Mouse (Mus musculus) mouse embryonic stem cell (cell line): ENCODE measurements around the gene Dnah7c.
"Not testable (repeated sequence)": the region's sequence is repeated elsewhere in the genome, so short reads cannot be mapped to it uniquely, and the experiment has no call there.

ENCODE experiments used
- in situ Hi-C, 2 experiments: fragments of 300-500 bp; cut with MboI; formaldehyde crosslinking; loops; 1 replicate in 1 of 2; 3 replicates in 1 of 2; pipeline ENCODE4 v1.14.3; 2019 to 2020; ENCODE audit warnings: low sequenced_read_pairs in 2 of 2, low pct_unique_long_range_greater_than_20kb in 1 of 2, mixed read lengths in 1 of 2; ENCODE audit not compliant: unreplicated experiment in 1 of 2

The Dnah7c gene

DNA sequence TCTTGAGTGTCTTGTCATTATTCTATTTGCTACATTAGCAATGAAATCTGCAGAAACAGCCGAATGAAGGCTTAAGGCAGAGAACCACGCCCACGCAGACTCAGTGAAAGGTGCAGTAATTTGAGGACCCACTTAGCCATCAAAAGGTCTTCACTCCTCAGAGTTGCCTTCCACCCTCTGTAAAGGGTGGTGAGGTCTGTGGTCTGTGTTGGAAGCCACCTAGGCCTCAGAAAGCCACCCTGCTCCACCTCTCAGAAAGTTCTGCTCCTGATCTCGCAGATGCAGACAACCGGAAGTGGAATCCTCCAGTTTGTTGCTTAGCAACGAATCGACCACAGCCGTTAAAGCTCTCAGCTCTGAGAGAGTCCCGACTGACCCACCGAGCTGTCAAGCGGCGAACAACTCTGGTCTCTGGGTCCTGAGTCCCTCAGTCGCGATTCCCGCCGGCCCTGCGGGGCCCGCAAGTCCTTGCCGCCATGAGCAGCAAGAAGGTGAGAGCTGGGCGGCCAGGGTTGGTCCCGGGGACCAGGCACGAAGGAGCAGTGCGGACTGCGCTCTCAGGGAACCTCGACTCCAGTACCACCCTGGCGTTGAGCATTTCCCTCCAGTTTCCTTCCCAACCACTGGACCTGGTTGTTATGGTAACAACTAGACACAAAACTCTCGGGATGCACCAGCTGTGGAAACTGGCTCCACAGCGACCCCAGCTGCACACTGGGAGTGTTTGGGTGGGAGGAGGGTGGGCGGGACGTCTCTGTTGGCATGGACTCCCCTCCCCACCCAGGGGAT lies at the start of gene Dnah7c:
Dnah7c (plus strand) TSS at position 456 of the 789 bp plus-strand sequence.
- in situ Hi-C loops = no loop called here

DNA sequence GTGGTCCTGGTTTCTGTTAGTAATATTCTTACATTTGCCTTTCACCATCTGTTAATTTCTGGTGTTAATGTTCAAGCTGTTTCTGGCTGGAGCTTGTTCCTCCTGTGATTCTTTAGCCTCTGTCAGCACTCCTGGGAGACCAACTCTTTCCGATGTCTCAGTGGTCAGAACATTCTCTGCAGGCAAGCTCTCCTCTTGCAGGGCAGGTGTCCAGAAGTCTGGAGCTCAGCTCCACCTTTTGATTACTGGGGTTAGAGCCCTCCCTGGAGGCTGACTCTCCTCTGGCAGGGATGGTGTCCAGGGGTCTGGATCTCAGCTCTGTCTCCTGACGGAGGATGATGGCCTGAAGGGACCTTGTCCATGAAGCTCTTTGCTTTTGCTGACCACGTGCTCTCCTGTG lies 44.8 kb upstream of the Dnah7c start:
- in situ Hi-C loops = not testable (repeated sequence)

DNA sequence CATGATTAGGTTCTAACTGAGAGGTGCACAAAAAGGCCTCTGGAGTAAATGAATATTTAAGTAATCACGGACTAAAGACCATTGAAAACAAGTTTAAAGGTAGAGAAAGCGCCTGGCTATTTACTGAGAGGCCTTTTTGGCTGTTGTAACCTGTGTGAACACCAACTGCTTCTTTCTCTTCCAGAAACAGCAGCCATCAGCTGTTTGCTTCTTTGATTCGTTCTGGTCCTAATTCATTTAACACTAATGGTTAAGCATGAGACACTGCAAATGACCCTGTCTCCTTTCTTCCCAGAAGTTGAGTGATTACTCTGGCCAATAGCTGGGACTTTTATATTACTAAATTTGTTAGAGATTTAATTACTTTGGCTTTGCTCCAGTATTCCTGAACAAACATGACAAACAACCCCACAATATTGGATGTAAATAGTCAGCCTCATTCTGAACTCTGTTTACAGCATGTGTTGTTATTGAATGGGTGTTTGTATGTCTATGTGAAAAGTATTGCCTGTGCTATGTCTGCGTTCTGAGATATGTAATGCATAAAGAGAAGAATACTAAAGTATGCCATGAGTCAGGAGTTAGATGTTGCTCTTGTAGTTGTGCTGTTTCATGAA lies 30.6 kb upstream of the Dnah7c start:
- in situ Hi-C loops = not testable (repeated sequence)

DNA sequence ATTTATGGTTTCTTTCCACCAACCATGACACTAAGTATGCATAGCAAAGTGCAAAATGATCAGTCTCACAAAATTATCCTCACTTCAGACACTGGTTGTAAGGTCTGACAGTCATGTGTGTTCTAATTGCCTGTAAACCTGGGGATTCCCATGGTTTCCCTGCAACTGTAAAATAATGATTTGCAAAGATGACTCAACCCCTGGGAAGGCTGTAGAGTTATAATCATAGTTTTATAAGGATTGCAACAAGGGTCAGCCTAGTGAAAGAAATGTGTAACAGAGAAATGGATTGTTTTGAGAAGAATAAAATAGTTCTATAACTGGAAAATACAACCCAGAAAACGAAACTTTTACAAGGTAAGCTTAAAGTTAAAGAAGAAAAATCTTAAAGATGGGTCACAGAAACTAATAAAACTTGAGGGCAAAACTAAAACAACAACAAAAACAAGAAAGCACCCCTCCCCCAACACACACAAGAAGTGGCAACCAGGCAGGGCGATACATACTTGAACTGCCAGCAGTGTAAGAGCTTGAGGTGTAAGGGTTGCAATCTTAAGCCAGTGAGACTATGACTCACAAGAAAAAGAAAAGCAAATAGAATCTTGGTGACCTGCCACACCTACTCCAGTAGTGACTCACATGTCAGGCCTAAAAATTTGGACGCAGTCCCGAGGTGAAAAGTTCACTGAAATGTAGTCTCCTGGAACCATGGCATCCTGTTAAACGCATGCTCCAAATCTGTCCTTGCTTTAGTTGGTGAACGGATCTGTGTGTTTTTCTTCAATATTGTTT lies 16.9 kb upstream of the Dnah7c start:
- in situ Hi-C loops = loop anchor here in 1 of 2 experiments (25.0 kb wide), 1 partner anchor 571 kb away; no protein-coding TSS in a partner anchor

DNA sequence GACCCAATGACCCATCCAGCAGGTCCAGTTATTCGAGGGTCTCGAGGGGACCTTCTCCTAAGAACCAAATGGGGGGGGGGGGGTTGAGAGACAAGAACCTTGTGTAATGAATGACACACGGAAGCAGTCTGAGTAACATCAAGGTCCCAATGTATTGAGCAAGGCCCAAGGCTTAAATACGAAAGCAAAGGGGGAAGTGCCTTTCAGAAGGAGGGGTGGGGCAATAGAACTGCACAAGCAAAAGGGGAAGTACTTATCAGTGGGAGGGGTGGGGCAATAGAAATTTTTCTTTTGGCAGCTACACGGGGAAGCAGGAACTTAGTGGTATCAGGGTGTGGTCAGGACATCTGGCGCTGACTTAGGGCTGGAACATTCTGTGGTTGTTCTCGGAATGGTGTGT lies 10.6 kb upstream of the Dnah7c start:
- in situ Hi-C loops = loop anchor here in 1 of 2 experiments (25.0 kb wide), 1 partner anchor 577 kb away; no protein-coding TSS in a partner anchor

DNA sequence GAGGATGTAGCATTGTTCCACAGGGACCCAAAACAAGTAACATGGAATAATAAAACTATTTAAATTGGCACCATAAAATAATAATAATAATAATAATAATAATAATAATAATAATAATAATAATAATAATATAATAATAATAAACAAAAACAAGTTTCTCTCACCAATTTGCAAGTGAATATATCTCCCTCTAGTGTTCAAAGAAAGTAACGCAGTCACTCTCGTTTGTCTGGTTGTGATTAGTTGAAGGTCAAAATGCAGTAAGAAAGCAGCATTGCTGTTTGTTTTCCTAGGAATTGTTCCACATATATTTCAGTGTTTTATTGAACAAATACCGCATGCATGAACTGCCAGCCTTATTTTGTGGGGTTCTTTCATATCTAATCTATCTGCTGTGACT lies 8.4 kb upstream of the Dnah7c start:
- in situ Hi-C loops = loop anchor here in 1 of 2 experiments (25.0 kb wide), 1 partner anchor 580 kb away; no protein-coding TSS in a partner anchor

DNA sequence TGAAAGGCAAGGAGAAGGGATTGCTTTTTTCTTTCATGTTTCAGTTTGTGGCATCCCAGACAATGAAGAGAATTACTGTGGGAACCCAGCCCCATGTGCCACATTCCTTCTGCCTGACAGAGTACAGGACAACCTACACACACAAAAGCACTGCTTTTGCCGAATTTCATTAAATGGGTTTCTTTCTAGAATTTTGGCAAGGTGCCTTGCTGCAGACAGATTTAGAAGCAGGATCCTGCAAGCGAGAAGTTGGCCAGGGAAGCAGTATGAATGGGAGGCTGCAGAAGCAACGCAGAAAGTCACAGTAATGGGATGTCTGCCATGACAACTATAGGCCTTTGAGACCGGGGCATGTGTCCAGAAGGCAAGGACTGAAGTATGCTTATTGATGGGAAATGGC lies 6.4 kb upstream of the Dnah7c start:
- in situ Hi-C loops = loop anchor here in 1 of 2 experiments (25.0 kb wide), 1 partner anchor 582 kb away; no protein-coding TSS in a partner anchor

DNA sequence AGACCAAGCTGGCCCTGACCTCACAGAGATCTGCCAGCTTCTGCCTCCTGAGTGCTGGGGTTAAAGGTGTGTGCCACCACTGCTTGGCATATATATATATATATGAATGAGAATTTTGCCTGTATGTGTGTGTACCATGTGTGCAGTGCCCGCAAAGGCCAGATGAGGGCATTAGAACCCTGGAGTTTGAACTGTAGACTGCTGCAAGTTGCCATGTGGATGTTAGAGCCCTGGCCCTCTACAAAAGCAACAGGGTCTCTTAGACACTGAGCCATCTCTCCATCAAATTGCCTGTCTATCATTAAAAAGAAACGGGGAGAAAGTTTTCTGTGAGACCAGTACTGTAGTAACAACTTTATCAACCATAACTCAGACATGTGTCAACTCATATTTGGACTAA lies 3.0 kb downstream of the Dnah7c start:
- in situ Hi-C loops = no loop called here

DNA sequence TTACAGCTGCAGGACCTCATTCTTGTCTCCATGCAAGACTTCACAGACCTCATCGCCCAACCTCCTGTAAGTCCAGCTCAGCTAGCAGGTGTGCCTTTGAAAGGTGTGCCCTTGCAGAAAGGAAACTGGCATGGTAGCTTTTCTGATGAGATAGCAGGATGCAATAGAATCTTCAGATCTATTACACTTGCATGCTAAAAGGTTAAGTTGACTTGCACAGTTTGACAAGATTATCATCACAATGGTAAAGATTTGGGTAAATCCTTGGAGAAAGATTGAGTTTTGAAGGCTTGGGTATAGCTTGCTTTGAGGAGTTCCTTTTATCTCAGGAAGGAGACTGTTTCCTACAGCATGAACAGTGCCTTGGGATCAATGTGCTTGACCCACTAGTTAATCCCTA lies 89.3 kb downstream of the Dnah7c start:
- in situ Hi-C loops = not testable (repeated sequence)

DNA sequence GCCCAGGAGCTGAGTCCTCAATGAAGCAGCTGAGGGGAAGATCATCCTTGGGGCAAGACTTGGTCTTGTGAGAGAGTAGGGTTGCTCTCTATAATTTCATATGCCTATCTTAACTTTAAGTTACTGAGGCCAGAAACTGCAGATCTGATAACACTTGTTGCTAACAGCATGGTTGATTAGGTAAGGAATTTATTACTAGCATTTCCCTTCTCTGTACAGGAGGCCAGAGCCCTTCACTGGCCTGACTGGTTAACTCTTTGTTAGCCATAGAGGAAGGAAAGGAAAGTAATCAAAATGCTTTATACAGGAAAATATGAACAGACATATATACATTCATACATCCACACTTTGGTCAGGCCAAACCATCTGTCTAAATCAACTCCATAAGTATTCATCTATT lies 95.6 kb downstream of the Dnah7c start:
- in situ Hi-C loops = no loop called here

DNA sequence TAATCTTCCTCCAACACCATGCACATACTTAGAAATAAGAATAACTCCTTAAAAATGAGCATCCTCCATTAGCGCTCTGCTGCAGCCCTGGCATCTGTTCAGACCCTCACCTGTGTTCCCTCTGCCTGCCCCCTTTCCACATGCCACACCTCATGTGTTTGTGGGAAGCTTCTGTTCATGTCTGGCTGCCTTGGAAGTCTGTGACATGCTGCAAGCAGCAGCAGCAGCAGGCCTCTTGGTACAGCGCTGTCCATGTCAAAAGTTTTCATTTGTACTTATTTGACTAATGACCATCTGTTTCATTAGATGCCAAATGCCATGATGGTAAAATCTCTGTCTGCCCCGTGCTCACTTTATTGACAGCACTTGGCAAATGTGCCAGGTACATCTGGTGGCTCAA lies 101.1 kb downstream of the Dnah7c start:
- in situ Hi-C loops = not testable (repeated sequence)

DNA sequence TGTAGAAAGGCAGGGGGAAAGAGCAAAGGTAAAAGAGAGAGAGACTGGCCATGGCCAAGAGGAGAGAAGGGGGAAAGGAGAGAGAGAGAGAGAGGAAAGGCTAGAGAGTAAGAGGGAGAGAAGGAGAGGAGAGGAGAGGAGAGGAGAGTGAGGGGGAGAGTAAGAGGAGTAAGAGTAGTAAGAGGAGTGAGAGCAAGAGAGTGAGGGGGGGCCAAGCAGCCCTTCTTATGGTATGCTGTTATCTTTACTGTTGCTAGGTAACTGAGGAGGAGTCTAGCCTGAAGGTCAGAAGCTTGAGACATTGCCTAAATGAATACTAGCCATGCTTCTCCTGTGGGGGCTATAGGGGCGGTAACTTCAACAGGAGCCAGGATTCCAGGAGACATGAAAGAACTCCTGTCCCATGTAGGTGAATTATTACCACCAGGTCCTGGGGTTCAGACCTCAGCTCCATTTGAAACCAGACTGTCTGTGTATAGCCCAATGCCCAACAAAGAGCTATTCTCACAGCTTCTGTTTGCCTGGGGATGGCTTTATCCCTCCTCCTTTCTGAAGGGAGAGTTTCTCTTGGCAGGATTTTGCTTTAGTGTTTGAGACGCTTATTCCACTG lies 119.5 kb downstream of the Dnah7c start:
- in situ Hi-C loops = no loop called here

DNA sequence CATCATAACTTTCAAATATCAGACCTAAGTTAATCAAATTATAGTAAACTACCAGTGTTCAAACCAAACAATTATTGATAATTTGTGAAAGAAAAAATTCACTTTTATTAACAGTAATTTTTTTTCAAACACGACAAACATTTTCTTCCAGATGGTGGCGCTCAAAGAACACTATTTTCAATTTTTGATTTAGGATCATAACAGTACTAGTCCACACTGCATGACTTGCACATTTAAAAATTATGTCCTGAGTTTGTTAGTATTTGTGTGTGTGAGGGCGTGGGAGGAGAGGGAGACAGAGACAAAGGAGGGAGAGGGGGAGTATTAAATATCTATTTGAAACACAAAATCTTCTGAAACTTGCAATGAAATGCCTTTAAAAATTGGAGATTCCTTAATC lies 155.0 kb downstream of the Dnah7c start:
- in situ Hi-C loops = no loop called here

DNA sequence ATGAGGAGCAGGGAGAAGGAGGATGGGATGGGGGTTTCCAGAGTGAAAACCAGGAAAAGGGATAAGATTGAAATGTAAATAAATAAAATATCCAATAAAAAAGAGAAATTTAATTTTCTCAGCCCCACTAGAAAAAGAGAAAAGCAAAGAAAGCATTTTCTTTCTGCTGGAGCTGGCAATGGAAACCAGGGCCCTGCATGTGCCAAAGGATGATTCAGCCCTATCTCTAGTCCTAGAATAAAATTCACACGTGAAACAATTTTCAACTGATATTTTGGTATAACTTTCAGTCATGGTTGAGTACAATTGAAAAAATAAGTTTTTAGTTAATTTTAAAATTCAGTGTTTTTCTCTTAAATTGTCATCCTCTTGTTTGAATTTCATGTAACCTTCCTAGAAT lies 168.4 kb downstream of the Dnah7c start:
- in situ Hi-C loops = not testable (repeated sequence)

DNA sequence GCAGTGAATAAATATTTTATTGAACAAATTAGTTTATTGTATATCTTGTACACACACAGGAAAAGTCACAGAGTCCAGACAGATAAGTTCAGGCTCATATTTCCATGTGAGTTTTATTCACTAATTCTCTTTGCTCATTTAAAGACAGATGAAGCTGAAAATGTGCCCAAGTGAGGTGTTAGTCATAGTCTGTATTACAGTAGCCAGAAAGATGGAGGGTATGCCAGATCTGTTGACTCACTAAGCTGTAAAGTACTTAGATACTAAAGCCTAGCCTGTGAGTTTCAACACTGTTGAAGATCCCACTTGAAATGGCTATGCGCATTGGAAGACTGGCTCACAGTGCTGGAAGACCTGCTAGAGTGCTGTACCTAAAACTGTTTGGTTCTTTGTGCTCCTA lies 171.0 kb downstream of the Dnah7c start:
- in situ Hi-C loops = not testable (repeated sequence)

DNA sequence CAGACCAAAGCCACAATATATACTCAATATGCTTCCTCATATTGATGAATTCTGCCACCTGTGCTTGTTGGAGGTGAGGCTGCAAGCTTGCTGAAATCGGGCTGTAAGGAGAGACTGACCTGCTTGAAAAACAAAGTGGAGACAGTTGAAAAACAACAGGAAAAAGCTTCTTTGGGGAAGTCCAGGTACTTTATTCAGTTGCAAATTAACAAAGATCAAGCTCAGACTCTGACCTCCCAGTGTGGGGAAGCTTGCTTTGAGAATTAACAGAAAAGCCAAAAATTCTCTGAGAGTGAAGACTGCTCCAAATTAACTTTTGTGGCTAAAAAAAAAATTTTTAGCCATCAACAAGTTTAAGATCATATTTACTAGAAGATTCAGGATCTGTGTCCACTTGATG lies 194.9 kb downstream of the Dnah7c start:
- in situ Hi-C loops = no loop called here

DNA sequence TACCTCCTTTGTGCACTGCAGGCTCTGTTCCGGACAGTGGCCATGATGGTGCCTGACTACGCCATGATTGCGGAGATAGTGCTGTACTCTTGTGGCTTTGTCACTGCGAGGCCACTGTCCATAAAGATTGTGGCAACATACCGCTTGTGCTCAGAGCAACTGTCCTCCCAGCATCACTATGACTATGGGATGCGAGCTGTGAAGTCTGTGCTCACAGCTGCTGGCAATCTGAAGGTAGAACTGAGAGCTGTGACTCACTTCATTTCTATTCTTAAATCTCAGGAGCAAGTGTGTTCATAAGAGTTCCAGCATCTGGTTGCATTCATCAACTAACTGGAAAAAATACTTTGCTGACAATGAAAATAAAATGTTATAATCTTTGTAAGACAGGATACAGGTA lies 200.5 kb downstream of the Dnah7c start:
- in situ Hi-C loops = not testable (repeated sequence)

DNA sequence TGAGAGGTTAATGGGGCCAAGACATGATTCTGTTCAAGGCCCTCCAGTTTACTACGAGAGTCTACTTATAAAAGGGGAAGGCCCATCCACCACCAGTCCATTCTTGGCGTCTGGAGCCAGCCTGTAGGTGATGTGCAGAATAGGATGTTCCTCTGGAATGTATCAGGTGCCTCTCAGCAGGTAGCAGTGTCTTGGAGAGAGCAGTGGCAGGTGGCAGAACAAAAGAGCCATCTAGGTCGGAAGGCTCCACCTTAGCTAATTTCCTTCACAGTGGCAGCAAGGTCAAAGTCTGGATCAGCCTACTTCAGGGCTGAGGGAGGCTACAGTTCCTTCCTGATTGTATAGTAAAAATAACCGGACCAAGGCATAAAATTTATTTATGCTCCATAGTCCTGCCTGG lies 224.4 kb downstream of the Dnah7c start:
- in situ Hi-C loops = not testable (repeated sequence)

DNA sequence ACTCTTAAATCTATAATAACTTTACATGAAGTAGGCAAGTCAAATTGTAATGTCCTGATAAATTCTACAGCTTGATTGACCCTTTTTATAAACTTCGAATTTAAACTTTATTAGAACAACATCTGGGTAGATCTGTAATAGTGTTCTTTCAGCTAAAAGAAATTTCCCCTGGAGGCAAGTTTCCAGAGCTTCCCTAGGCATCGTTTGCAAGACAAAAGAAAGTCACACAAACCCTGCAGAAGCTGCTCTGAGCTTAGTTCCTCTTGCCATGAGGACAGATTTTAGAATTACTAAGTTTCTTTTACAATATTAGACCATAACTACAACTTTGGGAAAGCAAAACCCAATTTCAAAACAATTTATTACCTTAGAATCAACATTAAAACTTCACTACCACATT lies 227.3 kb downstream of the Dnah7c start:
- in situ Hi-C loops = not testable (repeated sequence)
